Mouse (Mus musculus): ENCODE measurements around the gene Gpr160. TPM values are rescaled to one million over a fixed set of nuclear protein-coding genes. Genes with fewer than 3 reads are reported as not detected.

Gene Gpr160
- total RNA-seq, 1 experiment from 2014 or later: 1.4 TPM

DNA sequence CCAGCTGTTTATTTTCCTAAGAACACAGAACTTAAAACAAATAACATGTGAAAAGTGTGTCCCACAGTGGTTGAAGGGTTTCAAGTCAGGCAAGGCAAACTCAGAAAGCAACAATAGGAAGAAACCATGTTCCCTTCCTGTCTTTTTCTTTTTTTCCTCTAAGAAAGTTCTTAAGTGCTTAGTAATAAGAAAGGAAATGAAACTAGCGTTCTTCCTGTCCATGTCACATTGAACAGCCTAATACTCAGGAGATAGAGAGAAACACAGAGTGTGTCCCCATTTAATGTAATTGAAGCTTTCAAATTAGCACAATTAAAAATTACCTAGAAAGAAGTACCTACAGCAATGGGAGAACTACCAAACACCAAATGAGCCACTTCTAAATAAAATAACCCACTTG, 48.9 kb downstream of the Gpr160 start:
- DNase-seq: no peak

DNA sequence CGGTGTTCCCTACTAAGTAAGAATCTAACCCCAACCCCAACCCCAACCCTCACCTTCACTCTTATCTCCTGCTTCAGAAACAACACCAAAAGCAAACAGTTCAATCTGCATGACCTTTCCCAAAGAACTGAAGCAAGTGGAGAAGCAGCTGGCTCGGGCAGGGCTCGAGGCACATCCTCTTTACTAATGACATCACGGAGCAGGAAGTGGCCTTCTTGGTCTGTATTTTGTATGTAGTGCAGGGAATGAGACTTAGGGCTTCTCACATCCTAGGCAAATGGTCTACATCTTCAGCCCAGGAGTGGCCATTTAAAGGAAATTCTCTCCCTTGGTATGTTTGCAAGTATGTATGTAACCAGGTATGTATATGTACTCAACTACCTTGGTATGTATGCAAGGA, 61.4 kb downstream of the Gpr160 start:
- no peak for DNase-seq

DNA sequence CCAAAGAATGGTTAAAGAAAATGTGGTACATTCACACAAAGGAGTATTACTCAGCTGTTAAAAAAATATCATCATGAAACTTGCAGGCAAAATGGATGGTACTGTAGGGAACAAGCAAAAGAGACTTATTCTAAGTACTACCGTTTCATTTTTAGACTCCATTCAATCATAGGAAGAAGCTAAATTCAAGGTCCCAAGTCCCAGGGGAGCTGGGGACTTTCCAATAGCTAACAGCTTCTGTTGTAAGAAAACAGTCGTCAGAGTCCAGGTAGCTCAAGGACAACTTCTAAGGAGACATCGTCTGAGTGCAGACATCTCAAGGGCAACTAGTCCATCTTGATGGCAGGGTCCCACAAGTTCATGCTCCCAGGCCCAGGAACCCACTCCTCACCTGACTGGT, 71.9 kb downstream of the Gpr160 start:
- DNase-seq: no peak

DNA sequence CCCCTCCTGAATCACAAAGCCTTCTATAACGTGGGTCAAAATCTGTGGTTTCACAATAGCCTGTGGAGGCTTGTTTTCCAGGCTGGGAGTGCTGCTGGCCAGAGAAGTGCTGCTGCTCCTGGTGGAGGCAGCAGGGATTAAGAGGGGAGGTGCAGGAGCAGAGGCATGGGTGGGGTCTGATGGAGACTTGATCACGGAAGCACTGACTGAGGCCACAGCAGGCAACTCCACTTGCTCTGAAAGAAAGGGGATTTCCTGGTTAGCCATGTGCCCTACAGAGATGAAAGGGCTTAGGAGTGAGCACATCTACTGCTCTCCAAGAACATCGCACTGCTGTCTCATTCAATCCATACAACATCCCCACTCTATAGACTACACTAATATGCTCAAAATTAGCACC, 74.1 kb downstream of the Gpr160 start:
- peak; percentile 24 for DNase-seq

DNA sequence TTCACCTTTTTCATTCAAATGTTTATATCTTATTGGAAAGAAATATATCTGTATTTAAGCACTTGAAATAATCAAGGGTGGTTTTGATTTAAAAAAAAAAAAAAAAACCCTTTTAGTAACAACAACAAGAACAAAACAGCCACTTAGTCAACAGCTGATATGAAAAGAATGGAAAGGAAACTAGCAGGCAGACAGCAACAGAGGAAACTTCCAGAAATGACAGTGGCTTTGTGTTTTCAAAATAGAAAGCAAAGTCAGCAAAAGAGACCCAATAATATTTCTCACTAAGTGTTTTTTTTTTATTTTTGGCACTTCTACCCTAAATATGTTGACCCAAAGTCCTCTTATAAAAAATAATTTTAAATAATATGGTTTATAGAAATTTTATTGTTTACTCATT, 78.6 kb downstream of the Gpr160 start:
- no peak for DNase-seq

Other genes with a start within 250 kb of the Gpr160 start
- not detected in 2 replicates for gene Lrriq4, start 211.4 kb upstream of the Gpr160 start, total RNA-seq (2021)
- not detected in 2 replicates for gene Lrrc34, start 208.1 kb upstream of the Gpr160 start, total RNA-seq (2021)
- gene Lrrc31, start 156.1 kb upstream of the Gpr160 start, total RNA-seq (2021): 0.15 TPM in 1 of 2 replicates, not detected in the other
- not detected in 2 replicates for gene Samd7, start 109.7 kb upstream of the Gpr160 start, total RNA-seq (2021)
- 89.3 and 92.6 TPM in 2 replicates for gene Sec62, start 63.1 kb upstream of the Gpr160 start, total RNA-seq (2021)
- 27.8 and 31.4 TPM in 2 replicates for gene Phc3, start 113.5 kb downstream of the Gpr160 start, total RNA-seq (2021)
- gene Prkci, start 139.8 kb downstream of the Gpr160 start, total RNA-seq (2021): 50.4 and 53.0 TPM in 2 replicates
- gene Skil, start 239.1 kb downstream of the Gpr160 start, total RNA-seq (2021): 48.4 and 54.3 TPM in 2 replicates